Mouse (Mus musculus): Measurements from ENCODE around the gene 4930558C23Rik. TPM values are rescaled to one million over a fixed set of nuclear protein-coding genes. Genes with fewer than 3 reads are reported as not detected.
"Not testable (repeated sequence)": the region's sequence is repeated elsewhere in the genome, so short reads cannot be mapped to it uniquely, and the experiment has no call there.

The 4930558C23Rik gene
- not detected for total RNA-seq (2021)

- no peak for DNase-seq
Measured at GRCm38 (mm10) chr3:95402741-95403140, at the start of gene 4930558C23Rik. Gene 4930558C23Rik (minus strand): TSS chr3:95402841.

- no peak for DNase-seq
Measured at GRCm38 (mm10) chr3:95450915-95451314, 48.3 kb upstream of the 4930558C23Rik start.

DNA sequence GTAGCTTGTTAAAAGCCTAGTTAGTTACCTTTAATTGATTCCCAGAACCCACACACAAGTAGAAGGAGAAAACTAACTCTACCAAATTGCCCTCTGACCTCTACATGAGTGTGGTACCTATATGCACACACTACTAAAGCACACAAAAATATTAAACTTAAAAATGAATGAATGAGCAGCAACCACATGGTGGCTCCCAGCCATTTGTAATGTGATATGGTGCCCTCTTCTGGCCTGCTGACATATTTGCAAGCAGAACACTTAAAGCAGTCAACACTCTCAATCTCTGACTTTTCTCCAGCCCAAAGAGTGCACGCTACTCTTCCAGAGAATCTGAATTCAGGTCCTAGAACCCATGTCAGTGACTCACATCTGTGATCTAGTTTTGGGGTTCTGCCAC lies 47.8 kb upstream of the 4930558C23Rik start:
- DNase-seq = peak; percentile 55

DNA sequence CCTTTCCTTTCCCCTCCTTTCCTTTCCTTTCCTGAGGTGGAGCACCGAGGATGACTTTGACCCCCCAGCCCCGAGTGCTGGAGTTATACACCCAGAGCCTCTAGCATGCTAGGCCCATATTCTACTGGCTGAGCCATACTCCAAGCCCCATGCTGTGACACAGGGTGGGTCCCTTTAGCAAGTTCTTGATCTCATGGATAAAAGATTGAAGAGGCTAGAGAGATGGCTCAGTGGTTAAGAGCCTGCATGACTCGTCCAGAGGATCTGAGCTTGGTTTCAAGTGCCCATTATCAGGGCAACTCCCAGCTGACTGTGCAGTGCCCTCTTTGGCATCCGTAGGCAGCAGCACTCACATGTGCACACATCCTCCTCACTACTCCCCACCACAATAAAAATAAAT lies 42.7 kb upstream of the 4930558C23Rik start:
- no peak for DNase-seq

- no peak for DNase-seq
Measured at GRCm38 (mm10) chr3:95442406-95443117, 39.9 kb upstream of the 4930558C23Rik start.

- no peak for DNase-seq
Measured at GRCm38 (mm10) chr3:95439670-95440069, 37.0 kb upstream of the 4930558C23Rik start.

GRCm38 (mm10) chr3:95438636-95439035 lies 36.0 kb upstream of the 4930558C23Rik start:
- DNase-seq = not testable (repeated sequence)

DNA sequence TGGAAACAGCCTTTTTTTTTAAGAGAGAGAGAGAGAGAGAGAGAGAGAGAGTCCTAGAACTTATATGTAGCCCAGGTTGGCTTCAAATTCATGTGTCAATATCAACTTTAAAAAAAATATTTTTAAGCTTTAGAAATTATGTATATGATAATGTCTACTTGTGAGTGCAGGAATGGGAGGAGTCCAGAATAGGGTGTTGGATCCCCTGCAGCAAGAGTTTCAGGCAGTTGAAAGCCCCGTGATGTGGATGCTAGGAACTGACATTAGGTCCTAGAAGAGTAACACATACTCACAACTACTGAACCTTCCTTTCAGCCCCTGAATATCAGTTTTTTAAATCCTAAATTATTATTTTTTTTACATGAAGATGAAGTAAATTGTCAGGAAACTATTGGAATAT lies 32.9 kb upstream of the 4930558C23Rik start:
- no peak for DNase-seq

DNA sequence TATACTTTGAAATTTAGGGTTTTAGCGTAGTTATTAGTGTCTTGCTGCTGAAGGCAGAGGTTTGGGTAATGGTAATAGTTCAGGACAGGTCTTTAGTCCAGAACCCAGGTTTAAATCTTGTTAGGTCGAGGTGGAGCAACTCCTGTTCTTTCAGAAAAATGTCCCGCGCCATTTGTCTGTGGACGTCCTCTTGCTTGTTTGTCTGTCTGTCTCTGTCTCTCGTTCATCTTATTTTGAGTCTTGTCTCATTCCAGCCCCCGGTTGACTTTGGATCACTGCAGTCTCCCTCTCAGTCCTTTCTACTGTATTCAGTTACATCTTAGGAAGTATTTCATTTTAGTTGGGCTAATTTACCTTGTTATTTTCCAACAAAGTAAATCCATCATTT lies 32.3 kb upstream of the 4930558C23Rik start:
- no peak for DNase-seq

DNA sequence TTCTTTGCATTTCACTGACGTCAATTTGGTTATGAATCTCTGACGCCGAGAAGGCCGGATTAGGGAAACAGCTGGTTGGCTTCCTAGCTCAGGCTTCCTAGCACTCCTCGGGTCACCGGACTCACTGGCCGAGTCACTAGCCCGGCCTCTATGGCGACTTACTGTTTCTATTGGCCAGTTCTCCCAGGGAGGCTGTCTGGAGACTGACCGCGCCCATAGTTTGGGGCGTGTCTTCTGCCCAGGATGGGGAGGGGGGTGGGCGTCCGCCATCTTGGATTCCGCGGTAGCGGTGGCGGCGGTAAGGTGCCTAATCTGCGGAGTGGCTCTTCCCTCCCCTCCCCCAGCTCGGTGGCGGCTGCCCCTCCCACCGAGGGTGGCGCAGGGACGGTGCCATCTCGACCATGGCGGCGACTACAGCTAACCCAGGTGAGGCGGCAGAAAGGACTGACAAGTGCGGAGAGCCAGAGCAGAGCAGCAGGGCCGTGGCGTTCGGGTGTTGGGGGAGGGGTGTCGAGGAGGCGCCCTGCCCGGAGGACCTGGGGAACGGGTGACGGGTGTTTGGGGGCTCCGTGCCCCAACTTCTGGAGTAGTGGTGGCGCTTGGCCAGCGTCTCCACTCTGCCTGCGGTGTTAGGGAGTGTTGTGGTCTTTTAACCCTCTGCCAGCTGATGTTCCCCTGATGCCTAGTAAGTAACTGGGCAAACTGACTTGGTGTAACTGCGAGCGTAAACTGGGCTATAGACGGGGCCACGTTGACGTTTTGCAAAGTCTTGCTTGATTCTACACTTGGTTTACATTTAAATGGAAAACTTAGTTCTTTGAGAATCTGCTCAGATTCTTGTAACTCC lies 31.7 kb upstream of the 4930558C23Rik start, which contains the start of gene Arnt:
Gene Arnt, plus strand, starts transcription at position 253 of the 847 bp plus-strand sequence.
- peak; percentile 93 for DNase-seq

DNA sequence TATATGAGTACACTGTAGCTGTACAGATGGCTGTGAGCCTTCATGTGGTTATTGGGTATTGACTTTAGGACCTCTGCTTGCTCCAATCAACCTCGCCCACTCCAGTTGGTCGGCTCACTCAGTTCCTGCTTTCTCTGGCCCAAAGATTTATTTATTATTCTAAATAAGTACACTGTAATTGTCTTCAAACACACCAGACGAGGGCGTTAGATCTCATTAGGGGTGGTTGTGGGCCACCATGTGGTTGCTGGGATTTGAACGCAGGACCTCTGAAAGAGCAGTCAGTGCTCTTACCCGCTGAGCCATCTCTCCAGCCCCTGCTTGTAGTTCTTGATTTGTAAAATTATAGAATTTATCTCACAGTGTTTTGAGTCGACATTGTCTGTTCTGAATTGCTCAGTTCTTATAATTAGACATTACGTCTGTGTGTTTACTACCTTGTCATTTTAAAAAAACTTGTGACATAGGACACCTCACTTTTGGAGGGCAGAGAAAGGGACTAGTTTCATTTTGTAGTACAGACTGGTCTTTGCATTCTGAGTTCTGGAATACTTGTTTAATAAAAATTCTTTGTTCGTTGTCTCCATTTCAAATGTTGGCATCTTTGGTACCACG lies 30.8 kb upstream of the 4930558C23Rik start:
- no peak for DNase-seq

- DNase-seq = not testable (repeated sequence)
Measured at GRCm38 (mm10) chr3:95428423-95428822, 25.8 kb upstream of the 4930558C23Rik start.

DNA sequence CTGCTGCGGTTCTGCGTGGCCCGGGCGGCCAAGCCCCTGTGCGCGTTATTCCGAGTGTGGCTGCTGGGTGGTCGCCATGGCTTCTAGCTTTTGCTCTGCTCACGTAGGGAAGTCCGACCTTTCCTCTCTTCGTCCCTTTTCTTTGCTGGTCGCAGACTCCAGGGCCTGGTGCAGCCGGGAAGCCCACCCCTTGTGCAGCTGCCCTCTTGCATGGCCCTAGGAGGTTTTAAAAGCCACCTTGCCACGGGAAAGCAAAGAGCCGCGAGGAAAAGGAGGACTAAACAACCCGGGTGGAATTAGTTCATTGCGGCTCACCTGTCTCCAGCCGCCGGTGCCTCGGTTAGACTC lies 25.2 kb upstream of the 4930558C23Rik start:
- DNase-seq = not testable (repeated sequence)

DNA sequence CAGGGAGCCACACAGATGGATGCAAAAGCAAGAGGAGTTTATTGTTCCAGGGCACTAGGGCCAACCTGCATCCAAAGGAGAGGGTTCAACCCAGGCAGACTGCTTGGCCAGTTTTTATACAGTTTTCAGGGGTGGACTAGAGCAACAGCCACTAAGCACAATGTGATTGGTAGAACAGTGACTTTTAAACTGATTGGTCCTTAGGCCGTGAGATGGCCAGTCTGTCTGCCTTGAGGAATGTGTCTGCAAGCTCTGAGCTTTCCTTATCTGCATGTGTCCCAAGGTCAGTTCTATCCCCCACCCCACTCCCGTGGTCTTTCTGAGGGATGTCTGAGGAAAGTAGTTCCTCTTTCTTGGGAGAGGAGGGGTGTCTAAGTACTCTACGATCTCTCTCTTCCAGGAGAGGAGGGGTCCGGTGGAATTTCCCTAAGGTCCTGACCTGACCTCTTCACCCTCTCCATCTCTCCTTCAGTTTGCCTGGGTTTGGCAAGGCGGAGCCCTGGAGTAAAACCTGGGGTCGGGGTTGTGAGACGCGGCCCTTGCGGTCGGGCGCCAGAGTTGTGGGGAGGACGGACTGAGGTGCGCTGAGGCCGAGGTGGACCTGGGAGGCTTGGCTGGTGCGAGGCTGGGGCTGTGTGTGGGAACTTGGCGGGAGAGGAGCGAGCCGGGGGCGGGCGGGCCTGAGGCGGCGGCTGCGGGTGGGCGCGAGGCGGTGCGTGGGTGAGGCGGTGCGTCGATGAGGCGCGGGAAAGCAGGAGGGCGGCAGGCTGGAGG lies 24.7 kb upstream of the 4930558C23Rik start:
- DNase-seq = not testable (repeated sequence)

GRCm38 (mm10) chr3:95426476-95426875 lies 23.8 kb upstream of the 4930558C23Rik start:
- DNase-seq = not testable (repeated sequence)

DNA sequence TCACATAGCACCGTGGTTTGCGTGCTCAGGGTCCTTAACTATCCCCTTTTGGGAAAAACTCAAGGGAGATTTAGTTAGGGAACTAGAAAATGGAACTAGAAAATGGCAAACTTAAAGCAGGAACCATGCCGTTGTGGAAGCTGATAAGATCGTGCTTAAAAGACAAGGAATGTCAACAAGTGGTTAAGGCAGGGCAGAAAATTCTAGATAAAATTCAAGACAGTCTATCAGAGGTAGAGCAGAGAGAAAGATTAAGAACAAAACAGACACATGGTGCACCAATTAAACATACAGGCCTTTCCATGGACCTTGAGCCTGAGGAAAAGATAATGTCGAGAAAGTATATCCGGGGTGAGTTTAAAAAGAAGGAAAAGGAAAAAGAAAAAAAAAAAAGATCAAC lies 15.2 kb upstream of the 4930558C23Rik start:
- no peak for DNase-seq

- no peak for DNase-seq
Measured at GRCm38 (mm10) chr3:95412268-95412667, 9.6 kb upstream of the 4930558C23Rik start.

DNA sequence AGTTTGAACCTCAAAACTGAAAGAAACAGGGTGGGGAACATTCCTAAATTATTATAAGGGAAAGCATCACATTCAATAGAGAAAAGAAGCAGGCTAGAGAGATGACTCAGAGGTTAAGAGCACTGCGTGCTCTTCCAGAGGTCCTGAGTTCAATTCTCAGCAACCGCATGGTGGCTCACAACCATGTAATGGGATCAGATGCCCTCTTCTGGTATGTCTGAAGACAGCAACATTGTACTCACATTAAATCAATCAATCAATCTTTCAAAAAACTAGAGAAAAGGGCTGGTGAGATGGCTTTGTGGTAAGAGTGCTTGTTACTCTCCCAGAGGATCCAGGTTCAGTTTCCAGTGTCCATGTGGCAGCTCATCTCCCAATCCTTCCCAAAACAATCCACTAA lies 6.2 kb upstream of the 4930558C23Rik start:
- no peak for DNase-seq

DNA sequence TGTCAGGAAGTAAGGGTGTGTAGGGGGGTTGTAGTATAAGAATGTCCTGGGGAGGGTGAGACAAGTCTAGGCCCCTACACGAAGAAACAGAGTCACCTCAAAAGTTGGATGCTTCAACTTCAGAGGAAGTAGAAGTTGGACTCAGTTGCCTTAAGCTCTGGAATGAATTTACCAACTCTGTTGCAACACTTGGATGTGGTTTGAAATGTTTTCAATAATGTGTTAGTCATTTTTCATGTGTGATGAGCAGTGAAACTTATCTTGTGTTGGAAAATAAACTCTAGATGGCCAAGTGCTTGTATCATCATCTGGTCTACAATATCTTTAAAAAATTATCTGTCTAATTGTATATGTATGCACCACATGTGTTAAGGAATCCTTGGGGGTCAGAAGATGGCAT lies 5.1 kb upstream of the 4930558C23Rik start:
- no peak for DNase-seq

GRCm38 (mm10) chr3:95394385-95394784 lies 8.3 kb downstream of the 4930558C23Rik start:
- peak; percentile 21 for DNase-seq

- DNase-seq = no peak
Measured at GRCm38 (mm10) chr3:95385401-95386075, 17.1 kb downstream of the 4930558C23Rik start.

- DNase-seq = no peak
Measured at GRCm38 (mm10) chr3:95373208-95373607, 29.4 kb downstream of the 4930558C23Rik start.

Data from heart, postnatal 4 days (tissue).